Mouse (Mus musculus) naive thymus-derived CD4-positive, alpha-beta T cell, adult 2 months (primary cell): Measurements from ENCODE around the gene Ccnf.

Experiments used
- DNase-seq: peaks from one replicate; pipeline ENCODE4 v3.0.0-alpha.2; 2011; ENCODE audit warnings: low read depth

Gene Ccnf

GRCm38 (mm10) chr17:24201092-24201491 is 50.2 kb downstream of the Ccnf start:
- DNase-seq = no peak

- DNase-seq = no peak
Measured at GRCm38 (mm10) chr17:24199741-24200140, 51.5 kb downstream of the Ccnf start.

- DNase-seq = no peak
Measured at GRCm38 (mm10) chr17:24199252-24199651, 52.0 kb downstream of the Ccnf start.

- DNase-seq = no peak
Measured at GRCm38 (mm10) chr17:24197032-24197824, 54.1 kb downstream of the Ccnf start.

- DNase-seq = no peak
Measured at GRCm38 (mm10) chr17:24195349-24195748, 55.9 kb downstream of the Ccnf start.

GRCm38 (mm10) chr17:24193769-24194168 is 57.5 kb downstream of the Ccnf start:
- DNase-seq = no peak

- no peak for DNase-seq
Measured at GRCm38 (mm10) chr17:24193268-24193667, 58.0 kb downstream of the Ccnf start.

- no peak for DNase-seq
Measured at GRCm38 (mm10) chr17:24192848-24193247, 58.4 kb downstream of the Ccnf start.

- DNase-seq = no peak
Measured at GRCm38 (mm10) chr17:24191481-24191880, 59.8 kb downstream of the Ccnf start.

- no peak for DNase-seq
Measured at GRCm38 (mm10) chr17:24190934-24191333, 60.4 kb downstream of the Ccnf start.

- DNase-seq = no peak
Measured at GRCm38 (mm10) chr17:24174259-24174658, 77.0 kb downstream of the Ccnf start.

GRCm38 (mm10) chr17:24173423-24173822 is 77.9 kb downstream of the Ccnf start:
- peak; percentile 89 for DNase-seq
